Mouse (Mus musculus) left cerebral cortex, postnatal 36 days (tissue): Measurements from ENCODE around the gene Atp6v1g2. TPM values are rescaled to one million over a fixed set of nuclear protein-coding genes. Genes with fewer than 3 reads are reported as not detected.

Source experiments
- DNase-seq, 2 experiments: peaks; one replicate each; pipeline ENCODE4 v3.0.0; 2021 to 2022; ENCODE audit warnings: low spot score in 2 of 2, mixed read lengths in 1 of 2
- intact Hi-C: fragments of 180-260 bp; cut with DNase I; formaldehyde crosslinking; loops from one replicate; pipeline ENCODE4 v1.15.1; 2025
- microRNA-seq: library from miRNA; unstranded; fragments of <30 nt; microRNA quantifications from one replicate; pipeline ENCODE4 v1.2.0, GENCODE M21; 2022
- total RNA-seq, 2 experiments: library from RNA; stranded (reverse); gene quantifications; 2 replicates each; pipeline ENCODE4 v1.2.3; 2021

Gene Atp6v1g2
- total RNA-seq, 2 experiments from 2014 or later = 514 to 593 TPM

GRCm38 (mm10) chr17:35267399-35268086 is 34.1 kb downstream of the Atp6v1g2 start:
- intact Hi-C loops = loop anchor here (10.0 kb wide), 1 partner anchor 77 kb away; the partner anchor contains the start of gene H2-Q2
- DNase-seq = no peak

GRCm38 (mm10) chr17:35269653-35270347 is 36.3 kb downstream of the Atp6v1g2 start:
- DNase-seq = no peak
- intact Hi-C loops = loop anchor here (10.0 kb wide), 1 partner anchor 75 kb away; the partner anchor contains the start of gene H2-Q2

DNA sequence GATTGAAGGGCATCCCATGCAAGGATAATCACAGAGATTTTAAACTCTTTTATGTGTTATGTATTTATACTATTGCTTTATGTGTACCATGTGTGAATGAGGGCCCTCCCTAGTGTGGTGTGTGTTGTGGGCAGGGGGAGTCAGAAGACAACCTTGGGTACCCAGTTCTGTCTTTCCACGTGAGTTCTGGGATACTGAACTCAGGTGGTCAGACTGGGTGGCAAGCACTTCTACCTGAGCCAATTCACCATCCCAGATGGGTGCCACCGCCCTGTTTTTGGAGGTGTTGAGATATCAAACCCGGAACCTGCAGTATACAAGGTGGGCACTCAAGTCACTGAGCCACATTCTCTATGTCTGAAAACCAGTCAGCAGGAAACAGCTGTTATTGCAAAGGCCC is 38.8 kb downstream of the Atp6v1g2 start:
- no peak for DNase-seq
- intact Hi-C loops = loop anchor here (1.0 kb wide), 1 partner anchor 27 kb away; no protein-coding TSS in a partner anchor

DNA sequence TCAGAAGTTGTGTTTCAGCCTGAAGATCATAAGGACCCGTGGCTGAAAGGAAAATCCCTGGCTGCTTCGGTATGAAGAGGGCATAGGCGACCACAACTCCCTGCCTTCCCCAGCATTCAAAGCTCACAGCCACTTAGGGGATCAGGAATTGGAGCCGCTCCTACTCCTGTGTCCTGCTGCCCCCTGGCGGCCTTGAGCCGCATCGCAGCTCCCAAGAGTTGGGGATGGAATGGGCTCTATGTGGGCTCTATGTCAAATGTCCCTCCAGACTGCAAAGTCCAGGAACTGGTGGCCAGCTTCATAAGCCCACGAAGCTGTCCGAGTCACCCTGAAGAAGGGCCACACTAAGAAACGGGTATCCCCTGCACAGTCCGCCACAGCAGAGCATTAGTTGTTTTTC is 41.3 kb downstream of the Atp6v1g2 start:
- intact Hi-C loops = loop anchor here (1.0 kb wide), 1 partner anchor 16 kb away; no protein-coding TSS in a partner anchor
- DNase-seq = peak; percentile 79 to 80

GRCm38 (mm10) chr17:35276304-35276864 is 42.9 kb downstream of the Atp6v1g2 start:
- DNase-seq = no peak
- intact Hi-C loops = no loop called here

DNA sequence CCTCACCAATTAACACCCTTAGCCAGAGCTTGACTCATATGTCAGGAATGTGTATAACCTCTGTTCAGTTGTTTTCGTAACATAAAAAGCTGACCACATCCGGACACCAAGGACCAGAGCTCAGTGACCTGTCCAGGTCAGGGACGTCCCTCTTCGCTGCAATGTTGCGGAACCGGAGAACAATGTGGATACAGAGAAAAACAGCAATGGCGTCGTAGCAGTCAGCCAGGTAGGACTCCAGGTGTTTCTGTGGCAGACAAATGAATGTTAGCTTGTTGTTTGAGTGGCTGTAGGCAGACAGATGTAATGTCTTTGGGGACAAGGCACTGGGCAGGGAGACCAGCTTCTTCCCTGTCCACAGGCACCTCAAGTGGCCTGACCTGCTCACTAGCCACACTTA is 44.6 kb downstream of the Atp6v1g2 start:
- intact Hi-C loops = no loop called here
- no peak for DNase-seq

- no peak for DNase-seq
- intact Hi-C loops = no loop called here
These were observed 45.7 kb downstream of the Atp6v1g2 start for GRCm38 (mm10) chr17:35278957-35279688.

DNA sequence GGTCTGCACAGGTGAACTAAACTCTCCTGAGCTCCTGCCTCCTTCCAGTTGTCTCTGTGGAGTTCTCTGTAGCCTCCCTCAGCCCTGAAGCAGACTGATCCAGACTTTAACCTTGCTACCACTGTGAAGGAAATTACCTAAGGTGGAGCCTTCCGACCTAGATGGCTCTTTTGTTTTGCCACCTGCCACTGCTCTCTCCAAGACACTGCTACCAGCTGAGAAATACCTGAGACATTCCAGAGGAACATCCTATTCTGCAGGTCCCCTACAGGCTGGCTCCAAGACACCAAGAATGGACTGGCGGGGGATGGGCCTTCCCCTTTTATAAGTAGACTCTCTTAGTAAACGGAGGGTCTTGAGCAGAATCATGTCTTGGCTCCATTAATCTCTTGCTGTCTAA is 46.8 kb downstream of the Atp6v1g2 start:
- intact Hi-C loops = no loop called here
- DNase-seq = no peak

- intact Hi-C loops = no loop called here
- DNase-seq = no peak
These were observed 52.0 kb downstream of the Atp6v1g2 start for GRCm38 (mm10) chr17:35285431-35285830.

Small RNAs within 50 kb of the gene (microRNA-seq; reads per million reads assigned to microRNA genes)
- gene Mir6973a (not detected), gene Mir6974 (not detected), gene Mir6975 (1.5 reads per million), gene Mir8094 (not detected)

Other genes with a start within 250 kb of the Atp6v1g2 start
- gene Vars, start 232.7 kb upstream of the Atp6v1g2 start, total RNA-seq = 10 to 100 TPM; 38.2 to 47.2 TPM
- gene Vwa7, start 217.1 kb upstream of the Atp6v1g2 start, total RNA-seq = under 1 TPM; 0.48 to 0.57 TPM
- gene Sapcd1, start 205.6 kb upstream of the Atp6v1g2 start, total RNA-seq = under 1 TPM in 1 of 2 experiments, not detected in 1; 0.79 TPM
- under 1 TPM in 1 of 2 experiments, not detected in 1; 0.66 TPM for gene Msh5, start 186.9 kb upstream of the Atp6v1g2 start, total RNA-seq
- 1 to 10 TPM; 8.4 to 8.5 TPM for gene Clic1, start 183.7 kb upstream of the Atp6v1g2 start, total RNA-seq
- gene Ddah2, start 174.6 kb upstream of the Atp6v1g2 start, total RNA-seq = 10 to 100 TPM; 13.9 to 14.0 TPM
- gene Ly6g6c, start 168.3 kb upstream of the Atp6v1g2 start, total RNA-seq = not detected
- gene Mpig6b, start 167.5 kb upstream of the Atp6v1g2 start, total RNA-seq = not detected
- gene Ly6g6e, start 156.8 kb upstream of the Atp6v1g2 start, total RNA-seq = 1 to 10 TPM; 3.8 to 3.9 TPM
- gene Ly6g6d, start 155.6 kb upstream of the Atp6v1g2 start, total RNA-seq = 1 to 10 TPM in 1 of 2 experiments, under 1 TPM in 1; 0.63 to 1.5 TPM
- gene Ly6g6f, start 148.1 kb upstream of the Atp6v1g2 start, total RNA-seq = not detected
- 100 to 1,000 TPM; 115 to 117 TPM for gene Abhd16a, start 144.4 kb upstream of the Atp6v1g2 start, total RNA-seq
- gene Ly6g5c, start 125.4 kb upstream of the Atp6v1g2 start, total RNA-seq = not detected
- under 1 TPM in 1 of 2 experiments, not detected in 1; 0.45 TPM for gene Ly6g5b, start 118.2 kb upstream of the Atp6v1g2 start, total RNA-seq
- 10 to 100 TPM; 15.5 to 19.0 TPM for gene Gpank1, start 112.2 kb upstream of the Atp6v1g2 start, total RNA-seq
- 100 to 1,000 TPM; 174 to 177 TPM for gene Csnk2b, start 111.6 kb upstream of the Atp6v1g2 start, total RNA-seq
- gene D17H6S53E, start 107.3 kb upstream of the Atp6v1g2 start, total RNA-seq = 10 to 100 TPM; 26.7 to 31.0 TPM
- gene Apom, start 101.6 kb upstream of the Atp6v1g2 start, total RNA-seq = not detected
- 100 to 1,000 TPM; 302 to 324 TPM for gene Bag6, start 98.5 kb upstream of the Atp6v1g2 start, total RNA-seq
- gene Prrc2a, start 68.8 kb upstream of the Atp6v1g2 start, total RNA-seq = 100 to 1,000 TPM; 261 to 307 TPM
- gene Aif1, start 57.6 kb upstream of the Atp6v1g2 start, total RNA-seq = 10 to 100 TPM in 1 of 2 experiments, 1 to 10 TPM in 1; 9.1 to 13.0 TPM
- 1 to 10 TPM; 8.6 to 9.9 TPM for gene Lst1, start 45.2 kb upstream of the Atp6v1g2 start, total RNA-seq
- gene Ltb, start 39.2 kb upstream of the Atp6v1g2 start, total RNA-seq = 1 to 10 TPM; 1.1 to 1.3 TPM
- gene Tnf, start 31.7 kb upstream of the Atp6v1g2 start, total RNA-seq = under 1 TPM in 1 of 2 experiments, not detected in 1; 0.25 TPM
- 1 to 10 TPM in 1 of 2 experiments, under 1 TPM in 1; 0.44 to 1.1 TPM for gene Lta, start 28.3 kb upstream of the Atp6v1g2 start, total RNA-seq
- not detected for gene Gm16181, start 12.8 kb upstream of the Atp6v1g2 start, total RNA-seq
- gene Nfkbil1, start 2.1 kb downstream of the Atp6v1g2 start, total RNA-seq = 10 to 100 TPM; 15.5 to 16.6 TPM
- gene Ddx39b, start 8.1 kb downstream of the Atp6v1g2 start, total RNA-seq = 100 to 1,000 TPM; 189 to 214 TPM
- 10 to 100 TPM; 19.6 to 23.3 TPM for gene H2-D1, start 29.1 kb downstream of the Atp6v1g2 start, total RNA-seq
- under 1 TPM; 0.39 to 0.74 TPM for gene H2-Q1, start 86.7 kb downstream of the Atp6v1g2 start, total RNA-seq
- under 1 TPM in 1 of 2 experiments, not detected in 1; 0.43 TPM for gene H2-Q2, start 108.6 kb downstream of the Atp6v1g2 start, total RNA-seq
- 1 to 10 TPM; 1.7 to 1.9 TPM for gene H2-Q4, start 146.0 kb downstream of the Atp6v1g2 start, total RNA-seq
- under 1 TPM in 1 of 2 experiments, not detected in 1; 0.52 TPM for gene H2-Q6, start 191.2 kb downstream of the Atp6v1g2 start, total RNA-seq
- gene H2-Q7, start 205.5 kb downstream of the Atp6v1g2 start, total RNA-seq = under 1 TPM; 0.36 to 0.37 TPM
- under 1 TPM in 1 of 2 experiments, not detected in 1; 0.27 TPM for gene H2-Q10, start 236.4 kb downstream of the Atp6v1g2 start, total RNA-seq